Mouse (Mus musculus): Measurements from ENCODE around the gene Crebbp. TPM values are rescaled to one million over a fixed set of nuclear protein-coding genes. Genes with fewer than 3 reads are reported as not detected.
"Not testable (repeated sequence)": the region's sequence is repeated elsewhere in the genome, so short reads cannot be mapped to it uniquely, and the experiment has no call there.

The Crebbp gene
- polyA plus RNA-seq, 1 experiment, result 10.0 TPM

- peak; percentile 63 for DNase-seq (ENCODE audit: low read depth)
Observed at GRCm38 (mm10) chr16:4160246-4160897, 53.4 kb downstream of the Crebbp start.

- DNase-seq (ENCODE audit: low read depth), result no peak
Observed at GRCm38 (mm10) chr16:4153121-4153520, 60.7 kb downstream of the Crebbp start.

- DNase-seq (ENCODE audit: low read depth), result no peak
Observed at GRCm38 (mm10) chr16:4138541-4138940, 75.3 kb downstream of the Crebbp start.

GRCm38 (mm10) chr16:4133754-4134153 lies 80.0 kb downstream of the Crebbp start:
- DNase-seq (ENCODE audit: low read depth), result no peak

- no peak for DNase-seq (ENCODE audit: low read depth)
Observed at GRCm38 (mm10) chr16:4128894-4129293, 84.9 kb downstream of the Crebbp start.

- DNase-seq (ENCODE audit: low read depth), result no peak
Observed at GRCm38 (mm10) chr16:4117072-4117471, 96.7 kb downstream of the Crebbp start.

GRCm38 (mm10) chr16:4100374-4100773 lies 113.4 kb downstream of the Crebbp start:
- DNase-seq (ENCODE audit: low read depth), result no peak

- no peak for DNase-seq (ENCODE audit: low read depth)
Observed at GRCm38 (mm10) chr16:4097521-4097920, 116.3 kb downstream of the Crebbp start.

- no peak for DNase-seq (ENCODE audit: low read depth)
Observed at GRCm38 (mm10) chr16:4096898-4097297, 116.9 kb downstream of the Crebbp start.

GRCm38 (mm10) chr16:4096141-4096540 lies 117.7 kb downstream of the Crebbp start:
- no peak for DNase-seq (ENCODE audit: low read depth)

- DNase-seq (ENCODE audit: low read depth), result no peak
Observed at GRCm38 (mm10) chr16:4087214-4087913, 126.4 kb downstream of the Crebbp start.

GRCm38 (mm10) chr16:4085851-4086387 lies 127.9 kb downstream of the Crebbp start:
- no peak for DNase-seq (ENCODE audit: low read depth)

GRCm38 (mm10) chr16:4085051-4085450 lies 128.7 kb downstream of the Crebbp start:
- no peak for DNase-seq (ENCODE audit: low read depth)

- DNase-seq (ENCODE audit: low read depth), result not testable (repeated sequence)
Observed at GRCm38 (mm10) chr16:4080419-4080818, 133.4 kb downstream of the Crebbp start.

- DNase-seq (ENCODE audit: low read depth), result no peak
Observed at GRCm38 (mm10) chr16:4079656-4080055, 134.1 kb downstream of the Crebbp start.

GRCm38 (mm10) chr16:4078302-4078701 lies 135.5 kb downstream of the Crebbp start:
- not testable (repeated sequence) for DNase-seq (ENCODE audit: low read depth)

GRCm38 (mm10) chr16:4077384-4078061 lies 136.3 kb downstream of the Crebbp start, which contains the start of gene Trap1:
Trap1 (minus strand) TSS chr16:4077827.
- peak; percentile 23 for DNase-seq (ENCODE audit: low read depth)

- no peak for DNase-seq (ENCODE audit: low read depth)
Observed at GRCm38 (mm10) chr16:4074836-4075235, 139.0 kb downstream of the Crebbp start.

- no peak for DNase-seq (ENCODE audit: low read depth)
Observed at GRCm38 (mm10) chr16:4074297-4074696, 139.5 kb downstream of the Crebbp start.

- DNase-seq (ENCODE audit: low read depth), result no peak
Observed at GRCm38 (mm10) chr16:4068588-4068987, 145.2 kb downstream of the Crebbp start.

- no peak for DNase-seq (ENCODE audit: low read depth)
Observed at GRCm38 (mm10) chr16:4064945-4065344, 148.9 kb downstream of the Crebbp start.

GRCm38 (mm10) chr16:4053811-4054210 lies 160.0 kb downstream of the Crebbp start:
- no peak for DNase-seq (ENCODE audit: low read depth)
